Mouse (Mus musculus): ENCODE measurements around the gene Gm49510.

GRCm38 (mm10) chr15:78923585-78923984 is 24.1 kb downstream of the Gm49510 start:
- no peak for TF ChIP-seq POLR2A (IDR thresholded peaks at IDR 0.05; ENCODE audit: insufficient read depth, low read depth, low read length)
- TF ChIP-seq CTCF (IDR thresholded peaks at IDR 0.05; ENCODE audit: insufficient read depth, low read depth, low read length), result no peak
